Mouse (Mus musculus): ENCODE results near the gene Gm17387. TPM values are rescaled to one million over a fixed set of nuclear protein-coding genes. Genes with fewer than 3 reads are reported as not detected.

Gm17387 gene
- not detected in 2 replicates for polyA plus RNA-seq (2014; fragmentation: Nextera tagmentation; extraction: Ambion mirVana)

- no peak within 1 kb of the TSS for H3K9ac ChIP-seq (ENCODE audit: low read depth, low read length)
- no peak for ATAC-seq (replicated peaks; ENCODE audit: low FRiP score)
- 93% methylated on average over 2 of the region's 2 CpGs for WGBS
These were observed at the start of gene Gm17387 for GRCm38 (mm10) chr7:141028831-141029230. Gene Gm17387, plus strand, starts transcription at chr7:141029131.

GRCm38 (mm10) chr7:140981704-140982103 lies 47.2 kb upstream of the Gm17387 start:
- Histone ChIP-seq H3K27me3 (replicated peaks; ENCODE audit: control insufficient read depth, insufficient read depth, low read length) (peaks cover 2% of the 10 kb centered on the region; the same call in 1 of the 2 replicates), H3K9me3 (ENCODE audit: control insufficient read depth, low read length) (no peaks in the 10 kb centered on the region), H3K36me3 (ENCODE audit: control insufficient read depth, insufficient read depth, low read length) (no peaks in the 10 kb centered on the region), H3K27ac (ENCODE audit: low read depth, low read length) (no peak overlapping the region), H3K4me2 (no peak overlapping the region), H3K4me1 (replicated peaks; ENCODE audit: control insufficient read depth, insufficient read depth, low read length) (no peaks in the 10 kb centered on the region), H3K4me3 (ENCODE audit: low read depth, low read length) (no peak overlapping the region), H3K9ac (ENCODE audit: low read depth, low read length) (no peak overlapping the region)
- ATAC-seq (replicated peaks; ENCODE audit: low FRiP score) (no peak), DNase-seq (ENCODE audit: low spot score) (no peak)
- WGBS: 50% methylated on average over 8 of the region's 8 CpGs

More at GRCm38 (mm10) chr7:141028831-141029230, at the start of gene Gm17387:
- Histone ChIP-seq H3K4me2 (no peak within 1 kb of the TSS), H3K36me3 (ENCODE audit: control insufficient read depth, insufficient read depth, low read length) (no peaks in the 10 kb centered on the region), H3K9me3 (ENCODE audit: control insufficient read depth, low read length) (no peaks in the 10 kb centered on the region), H3K27ac (ENCODE audit: low read depth, low read length) (no peak within 1 kb of the TSS), H3K27me3 (replicated peaks; ENCODE audit: control insufficient read depth, insufficient read depth, low read length) (no peaks in the 10 kb centered on the region), H3K4me1 (replicated peaks; ENCODE audit: control insufficient read depth, insufficient read depth, low read length) (peaks cover 17% of the 10 kb centered on the region; the same call in 1 of the 2 replicates), H3K4me3 (ENCODE audit: low read depth, low read length) (no peak within 1 kb of the TSS)
- no peak for DNase-seq (ENCODE audit: low spot score)

GRCm38 (mm10) chr7:140982971-140983370 lies 46.0 kb upstream of the Gm17387 start:
- Histone ChIP-seq H3K27ac (ENCODE audit: low read depth, low read length) (no peak overlapping the region), H3K4me1 (replicated peaks; ENCODE audit: control insufficient read depth, insufficient read depth, low read length) (no peaks in the 10 kb centered on the region), H3K36me3 (ENCODE audit: control insufficient read depth, insufficient read depth, low read length) (no peaks in the 10 kb centered on the region), H3K9me3 (ENCODE audit: control insufficient read depth, low read length) (no peaks in the 10 kb centered on the region), H3K27me3 (replicated peaks; ENCODE audit: control insufficient read depth, insufficient read depth, low read length) (peaks cover 2% of the 10 kb centered on the region; the same call in 1 of the 2 replicates), H3K9ac (ENCODE audit: low read depth, low read length) (no peak overlapping the region), H3K4me3 (ENCODE audit: low read depth, low read length) (no peak overlapping the region), H3K4me2 (no peak overlapping the region)
- no peak for ATAC-seq (replicated peaks; ENCODE audit: low FRiP score)
- no peak for DNase-seq (ENCODE audit: low spot score)
- WGBS: 66% methylated on average over 7 of the region's 7 CpGs

GRCm38 (mm10) chr7:140987182-140988138 lies 41.5 kb upstream of the Gm17387 start:
- H3K4me1 ChIP-seq (replicated peaks; ENCODE audit: control insufficient read depth, insufficient read depth, low read length): 0 out of 2 replicates have a peak, but pooled peaks cover 2% of the 10 kb centered on the region
- no peak overlapping the region for H3K4me3 ChIP-seq (ENCODE audit: low read depth, low read length)
- no peaks in the 10 kb centered on the region for H3K9me3 ChIP-seq (ENCODE audit: control insufficient read depth, low read length)
- peak; percentile 28 for DNase-seq (ENCODE audit: low spot score)
- no peak overlapping the region for H3K27ac ChIP-seq (ENCODE audit: low read depth, low read length)
- H3K4me2 ChIP-seq: no peak overlapping the region
- H3K27me3 ChIP-seq (replicated peaks; ENCODE audit: control insufficient read depth, insufficient read depth, low read length): 0 out of 2 replicates have a peak, but pooled peaks cover 2% of the 10 kb centered on the region
- WGBS: 69% methylated on average over 17 of the region's 17 CpGs
- no peak overlapping the region for H3K9ac ChIP-seq (ENCODE audit: low read depth, low read length)
- no peaks in the 10 kb centered on the region for H3K36me3 ChIP-seq (ENCODE audit: control insufficient read depth, insufficient read depth, low read length)
- no peak for ATAC-seq (replicated peaks; ENCODE audit: low FRiP score)

GRCm38 (mm10) chr7:140989022-140989421 lies 39.9 kb upstream of the Gm17387 start:
- Histone ChIP-seq H3K4me1 (replicated peaks; ENCODE audit: control insufficient read depth, insufficient read depth, low read length) (0 out of 2 replicates have a peak, but pooled peaks cover 2% of the 10 kb centered on the region), H3K4me2 (no peak overlapping the region), H3K27ac (ENCODE audit: low read depth, low read length) (no peak overlapping the region), H3K9ac (ENCODE audit: low read depth, low read length) (no peak overlapping the region), H3K27me3 (replicated peaks; ENCODE audit: control insufficient read depth, insufficient read depth, low read length) (no peaks in the 10 kb centered on the region), H3K36me3 (ENCODE audit: control insufficient read depth, insufficient read depth, low read length) (no peaks in the 10 kb centered on the region), H3K9me3 (ENCODE audit: control insufficient read depth, low read length) (no peaks in the 10 kb centered on the region), H3K4me3 (ENCODE audit: low read depth, low read length) (no peak overlapping the region)
- no peak for DNase-seq (ENCODE audit: low spot score)
- WGBS: 59% methylated on average over 4 of the region's 4 CpGs
- no peak for ATAC-seq (replicated peaks; ENCODE audit: low FRiP score)

GRCm38 (mm10) chr7:140990185-140990584 lies 38.7 kb upstream of the Gm17387 start:
- H3K4me2 ChIP-seq: no peak overlapping the region
- H3K4me1 ChIP-seq (replicated peaks; ENCODE audit: control insufficient read depth, insufficient read depth, low read length): 0 out of 2 replicates have a peak, but pooled peaks cover 2% of the 10 kb centered on the region
- H3K4me3 ChIP-seq (ENCODE audit: low read depth, low read length): no peak overlapping the region
- no peak overlapping the region for H3K27ac ChIP-seq (ENCODE audit: low read depth, low read length)
- DNase-seq (ENCODE audit: low spot score): no peak
- WGBS: 51% methylated on average over 6 of the region's 6 CpGs
- H3K36me3 ChIP-seq (ENCODE audit: control insufficient read depth, insufficient read depth, low read length): no peaks in the 10 kb centered on the region
- H3K27me3 ChIP-seq (replicated peaks; ENCODE audit: control insufficient read depth, insufficient read depth, low read length): no peaks in the 10 kb centered on the region
- H3K9me3 ChIP-seq (ENCODE audit: control insufficient read depth, low read length): no peaks in the 10 kb centered on the region
- 0 out of 2 replicates have a peak overlapping the region, but pooled peaks have one; percentile 9 for H3K9ac ChIP-seq (ENCODE audit: low read depth, low read length)
- ATAC-seq (replicated peaks; ENCODE audit: low FRiP score): no peak; the same call in 1 of the 2 replicates

- Histone ChIP-seq H3K36me3 (ENCODE audit: control insufficient read depth, insufficient read depth, low read length) (no peaks in the 10 kb centered on the region), H3K27me3 (replicated peaks; ENCODE audit: control insufficient read depth, insufficient read depth, low read length) (no peaks in the 10 kb centered on the region), H3K4me3 (ENCODE audit: low read depth, low read length) (no peak overlapping the region), H3K9me3 (ENCODE audit: control insufficient read depth, low read length) (no peaks in the 10 kb centered on the region), H3K27ac (ENCODE audit: low read depth, low read length) (no peak overlapping the region), H3K4me2 (no peak overlapping the region), H3K4me1 (replicated peaks; ENCODE audit: control insufficient read depth, insufficient read depth, low read length) (0 out of 2 replicates have a peak, but pooled peaks cover 2% of the 10 kb centered on the region), H3K9ac (ENCODE audit: low read depth, low read length) (0 out of 2 replicates have a peak overlapping the region, but pooled peaks have one; percentile 9)
- 42% methylated on average over 5 of the region's 5 CpGs for WGBS
- DNase-seq (ENCODE audit: low spot score) (no peak), ATAC-seq (replicated peaks; ENCODE audit: low FRiP score) (no peak)
These were observed 38.3 kb upstream of the Gm17387 start for GRCm38 (mm10) chr7:140990622-140991021.

- no peak for DNase-seq (ENCODE audit: low spot score)
- Histone ChIP-seq H3K4me3 (ENCODE audit: low read depth, low read length) (no peak overlapping the region), H3K4me2 (no peak overlapping the region), H3K9ac (ENCODE audit: low read depth, low read length) (no peak overlapping the region), H3K27ac (ENCODE audit: low read depth, low read length) (no peak overlapping the region), H3K27me3 (replicated peaks; ENCODE audit: control insufficient read depth, insufficient read depth, low read length) (no peaks in the 10 kb centered on the region), H3K36me3 (ENCODE audit: control insufficient read depth, insufficient read depth, low read length) (no peaks in the 10 kb centered on the region), H3K9me3 (ENCODE audit: control insufficient read depth, low read length) (no peaks in the 10 kb centered on the region), H3K4me1 (replicated peaks; ENCODE audit: control insufficient read depth, insufficient read depth, low read length) (0 out of 2 replicates have a peak, but pooled peaks cover 2% of the 10 kb centered on the region)
- no peak for ATAC-seq (replicated peaks; ENCODE audit: low FRiP score)
- 60% methylated on average over 14 of the region's 14 CpGs for WGBS
These were observed 37.7 kb upstream of the Gm17387 start for GRCm38 (mm10) chr7:140991117-140991689.

Measured in liver, embryonic 11.5 days (tissue).